Mouse (Mus musculus) brain, adult 2 months (tissue): ENCODE data around the gene Prkch.

Source experiments
- DNase-seq: peaks from one replicate; pipeline ENCODE4 v3.0.0; 2011; ENCODE audit warnings: low read depth, low spot score

Gene Prkch

GRCm38 (mm10) chr12:73794151-73794883 is 209.7 kb downstream of the Prkch start:
- DNase-seq, result peak; percentile 86

GRCm38 (mm10) chr12:73799671-73800070 is 215.1 kb downstream of the Prkch start:
- no peak for DNase-seq

DNA sequence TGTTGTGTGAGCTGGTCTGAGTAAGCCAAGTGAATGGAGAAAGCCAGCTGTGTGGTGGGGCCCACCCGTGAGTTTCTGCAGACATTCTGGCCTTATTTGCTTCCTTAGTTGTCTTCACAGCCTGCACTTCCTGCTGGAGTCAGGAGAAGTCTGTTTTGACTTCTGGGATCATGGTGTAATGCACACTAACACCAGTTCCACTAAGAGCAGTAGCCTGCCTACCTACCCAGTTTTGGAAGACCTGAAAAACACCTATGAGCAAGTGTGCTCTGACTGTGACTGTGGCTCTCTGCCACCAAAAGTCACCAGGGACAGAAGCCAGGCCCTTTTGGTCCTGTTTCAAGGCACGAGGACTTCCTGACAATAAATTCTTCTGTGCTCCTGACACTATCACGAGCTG is 216.3 kb downstream of the Prkch start:
- peak; percentile 37 for DNase-seq

DNA sequence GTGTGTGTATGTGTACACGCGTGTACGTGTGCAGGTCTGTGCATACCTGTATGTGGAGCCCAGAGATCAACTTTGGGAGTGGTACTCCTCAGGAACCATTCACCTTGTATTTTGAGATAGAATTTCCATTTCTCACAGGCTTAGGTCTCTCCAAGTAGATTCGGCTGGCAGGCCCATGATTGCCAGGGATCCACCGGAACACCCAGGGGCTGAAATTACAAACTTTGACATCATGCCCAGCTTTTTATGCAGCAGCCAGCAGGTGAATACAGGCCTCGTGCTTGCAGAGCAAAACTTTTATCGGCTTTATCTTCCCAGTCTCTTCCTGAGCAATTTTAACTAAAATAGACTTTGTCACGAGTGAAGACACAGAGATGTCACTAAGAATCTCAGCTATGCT is 217.2 kb downstream of the Prkch start:
- DNase-seq, result peak; percentile 63

- peak; percentile 67 for DNase-seq
Measured at GRCm38 (mm10) chr12:73802379-73803057, 217.9 kb downstream of the Prkch start.

- DNase-seq, result no peak
Measured at GRCm38 (mm10) chr12:73803946-73804345, 219.3 kb downstream of the Prkch start.

DNA sequence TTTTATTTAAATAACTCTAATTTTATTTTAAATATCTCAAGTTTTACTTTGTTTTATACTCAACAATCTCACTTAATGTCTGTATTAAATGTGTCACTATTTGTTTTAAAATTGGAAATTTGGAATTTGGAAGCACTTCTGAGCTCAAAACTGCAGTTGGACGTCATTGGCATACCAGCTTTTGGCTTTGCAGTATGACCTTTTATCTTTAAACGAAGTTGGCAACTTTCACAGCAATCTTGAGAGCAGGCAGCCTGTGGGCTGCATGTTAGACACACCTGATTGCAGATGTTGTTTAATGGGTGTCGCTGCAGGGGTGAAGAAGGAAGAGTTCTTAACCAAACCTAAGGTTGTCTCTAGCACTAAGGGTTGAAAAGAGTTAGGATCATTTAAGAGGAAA is 220.9 kb downstream of the Prkch start:
- no peak for DNase-seq

DNA sequence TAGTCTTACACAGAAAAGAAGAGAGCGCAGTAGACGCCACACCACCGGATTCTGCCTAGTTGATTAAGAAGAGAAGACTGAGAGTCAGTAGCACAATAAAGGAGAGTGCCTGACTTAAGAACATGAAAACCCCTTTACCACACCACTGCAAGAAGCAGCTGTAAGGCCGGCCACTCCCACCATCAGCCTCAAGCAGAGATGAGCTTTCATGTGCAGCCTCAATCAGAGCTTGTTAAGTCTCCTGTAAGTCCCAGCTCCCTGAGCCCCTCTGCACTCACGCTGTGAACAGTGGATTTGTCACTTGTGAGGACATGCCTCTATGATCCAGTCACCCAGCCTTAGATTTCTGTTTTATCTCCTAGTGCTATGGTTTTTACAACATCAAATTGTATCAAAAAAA is 221.4 kb downstream of the Prkch start:
- no peak for DNase-seq

GRCm38 (mm10) chr12:73807228-73807627 is 222.6 kb downstream of the Prkch start:
- no peak for DNase-seq

GRCm38 (mm10) chr12:73810041-73810795 is 225.6 kb downstream of the Prkch start:
- DNase-seq, result peak; percentile 54

- no peak for DNase-seq
Measured at GRCm38 (mm10) chr12:73810903-73811302, 226.3 kb downstream of the Prkch start.

- DNase-seq, result no peak
Measured at GRCm38 (mm10) chr12:73812198-73812597, 227.6 kb downstream of the Prkch start.

DNA sequence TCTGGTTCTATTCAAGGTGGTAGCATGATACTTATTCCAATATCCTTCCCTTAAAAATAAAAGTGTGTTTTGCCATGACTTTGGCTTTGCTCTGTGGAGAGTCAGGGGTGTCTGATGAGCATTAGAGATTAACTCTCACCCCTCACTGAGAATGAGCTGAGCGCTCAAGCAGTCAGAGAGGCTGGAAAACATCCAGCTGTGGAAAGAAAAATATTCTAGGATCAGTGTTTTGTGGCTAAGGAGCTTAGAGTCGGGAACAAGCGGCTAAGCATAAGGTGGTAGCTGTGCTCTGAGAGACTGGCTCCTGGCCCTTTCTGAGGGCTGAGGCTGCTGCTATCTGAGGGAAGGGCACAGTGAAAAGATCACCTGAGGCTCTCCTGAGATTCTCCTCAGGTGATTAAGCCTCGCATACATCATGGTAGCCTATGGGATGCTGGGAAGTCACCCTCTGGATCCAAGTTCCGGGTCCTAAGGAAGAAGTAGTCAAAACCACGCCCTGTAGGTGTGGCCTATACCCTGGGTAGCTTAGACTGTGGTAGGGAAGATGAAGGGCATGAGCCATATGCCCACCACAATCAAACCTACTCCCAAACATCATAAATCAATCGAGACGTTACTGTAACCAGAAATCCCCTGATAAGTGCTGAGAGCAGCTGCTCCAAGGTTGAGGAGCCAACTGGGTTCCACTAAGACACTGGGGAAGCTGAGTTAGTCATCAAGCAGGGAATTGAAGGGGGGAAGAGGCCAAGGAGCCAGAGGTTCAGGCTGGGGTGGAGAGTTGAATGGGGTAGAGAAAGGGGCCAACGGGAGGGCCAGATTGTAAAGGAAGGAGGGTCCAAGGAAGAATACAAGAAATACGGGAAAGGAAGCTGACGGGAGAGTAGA is 228.7 kb downstream of the Prkch start:
- DNase-seq, result no peak

- no peak for DNase-seq
Measured at GRCm38 (mm10) chr12:73814056-73814735, 229.6 kb downstream of the Prkch start.

GRCm38 (mm10) chr12:73814897-73815296 is 230.3 kb downstream of the Prkch start:
- DNase-seq, result no peak

GRCm38 (mm10) chr12:73815463-73815862 is 230.9 kb downstream of the Prkch start:
- no peak for DNase-seq

DNA sequence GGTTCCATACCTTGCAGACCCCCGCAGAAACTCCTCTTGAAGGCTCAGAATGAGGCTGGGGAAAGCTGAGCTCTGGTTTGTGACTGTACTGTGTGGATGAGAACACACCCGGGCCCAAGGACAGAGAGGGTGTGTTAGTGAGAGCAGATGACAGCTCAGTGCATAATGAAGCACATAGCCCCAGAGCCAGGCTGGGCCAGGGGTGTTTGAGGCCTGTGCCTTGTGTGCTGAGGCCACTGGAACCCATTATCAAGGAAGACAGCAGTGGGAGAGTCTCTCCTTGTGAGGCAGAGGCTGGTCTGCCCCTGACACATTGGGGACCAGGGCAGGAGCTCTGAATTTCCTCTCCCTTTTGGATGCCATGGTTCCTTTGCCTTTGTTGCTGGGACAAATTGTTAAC is 231.3 kb downstream of the Prkch start:
- no peak for DNase-seq

DNA sequence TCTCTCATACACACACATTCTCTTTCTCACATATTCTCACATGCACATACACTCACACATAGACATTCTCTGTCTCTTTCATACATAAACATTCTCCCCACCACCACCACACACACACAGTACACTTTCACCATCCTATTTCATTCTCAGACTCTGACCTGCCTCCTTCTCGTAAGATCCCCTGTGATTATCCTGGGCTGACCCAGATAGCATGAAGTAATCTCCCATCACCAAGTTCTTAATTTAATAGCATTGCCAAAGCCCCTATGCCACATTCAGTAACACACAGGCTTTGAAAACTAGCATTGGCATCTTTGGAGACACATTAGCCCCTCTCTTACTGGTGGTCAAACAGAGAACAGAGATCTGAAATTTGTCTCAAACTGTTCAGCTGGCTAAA is 232.3 kb downstream of the Prkch start:
- no peak for DNase-seq

DNA sequence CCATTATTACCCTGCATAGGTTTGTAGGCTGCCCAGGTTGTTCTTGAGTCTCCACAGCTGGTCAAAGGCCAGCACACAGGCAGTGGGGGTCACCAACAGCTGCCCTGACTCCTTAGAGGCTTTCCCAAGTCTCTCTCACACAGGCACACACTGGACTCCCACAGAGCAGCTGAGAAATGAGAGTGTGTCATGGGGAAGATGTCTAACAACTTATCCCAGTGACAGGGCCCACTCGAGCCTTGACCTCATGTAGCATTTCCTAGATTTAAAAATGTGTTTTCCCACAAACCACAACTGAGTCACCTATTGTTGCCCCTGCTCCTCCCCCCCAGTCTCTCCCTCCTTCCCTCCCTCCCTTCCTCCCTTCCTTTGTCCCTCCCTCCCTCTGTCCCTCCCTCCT is 234.2 kb downstream of the Prkch start:
- DNase-seq, result no peak

- DNase-seq, result no peak
Measured at GRCm38 (mm10) chr12:73821176-73821575, 236.6 kb downstream of the Prkch start.

- no peak for DNase-seq
Measured at GRCm38 (mm10) chr12:73822331-73822730, 237.7 kb downstream of the Prkch start.
